Mouse (Mus musculus): Measurements from ENCODE around the gene Ccnf. TPM values are rescaled to one million over a fixed set of nuclear protein-coding genes. Genes with fewer than 3 reads are reported as not detected.

Gene Ccnf
- polyA plus RNA-seq, 1 experiment from 2014 or later: 29.6 TPM

GRCm38 (mm10) chr17:24193769-24194168 lies 57.5 kb downstream of the Ccnf start:
- ATAC-seq (0 out of 2 replicates have a peak, but pooled peaks have one; percentile 48), DNase-seq (no peak)
- Histone ChIP-seq H3K4me3 (ENCODE audit: low read depth, low read length) (no peak overlapping the region), H3K27me3 (ENCODE audit: insufficient read depth, low read length) (no peaks in the 10 kb centered on the region), H3K9me3 (ENCODE audit: low read length) (no peaks in the 10 kb centered on the region), H3K4me1 (ENCODE audit: insufficient read depth) (peaks cover 56% of the 10 kb centered on the region), H3K27ac (ENCODE audit: low read depth) (peak overlapping the region; percentile 53; the same call in 1 of the 2 replicates), H3K9ac (replicated peaks) (no peak overlapping the region), H3K36me3 (replicated peaks; ENCODE audit: insufficient read depth, low read length) (peaks cover 24% of the 10 kb centered on the region), H3K4me2 (ENCODE audit: low read depth, low read length) (0 out of 2 replicates have a peak overlapping the region, but pooled peaks have one; percentile 0)
- TF ChIP-seq EP300 (IDR thresholded peaks at IDR 0.05; ENCODE audit: low read depth) (no peak), CTCF (IDR thresholded peaks at IDR 0.05; ENCODE audit: low read depth) (no peak)
- WGBS (ENCODE audit: insufficient replicate concordance): 75% methylated on average over 5 of the region's 5 CpGs

- peak overlapping the region; percentile 53 for H3K27ac ChIP-seq (ENCODE audit: low read depth)
Observed at GRCm38 (mm10) chr17:24193268-24193667, 58.0 kb downstream of the Ccnf start.

GRCm38 (mm10) chr17:24192848-24193247 lies 58.4 kb downstream of the Ccnf start:
- Histone ChIP-seq H3K4me3 (ENCODE audit: low read depth, low read length) (no peak overlapping the region), H3K4me2 (ENCODE audit: low read depth, low read length) (no peak overlapping the region), H3K36me3 (replicated peaks; ENCODE audit: insufficient read depth, low read length) (peaks cover 25% of the 10 kb centered on the region), H3K27me3 (ENCODE audit: insufficient read depth, low read length) (no peaks in the 10 kb centered on the region), H3K27ac (ENCODE audit: low read depth) (peak overlapping the region; percentile 53), H3K9ac (replicated peaks) (no peak overlapping the region), H3K4me1 (ENCODE audit: insufficient read depth) (peaks cover 49% of the 10 kb centered on the region), H3K9me3 (ENCODE audit: low read length) (no peaks in the 10 kb centered on the region)
- TF ChIP-seq CTCF (IDR thresholded peaks at IDR 0.05; ENCODE audit: low read depth) (no peak), EP300 (IDR thresholded peaks at IDR 0.05; ENCODE audit: low read depth) (no peak)
- ATAC-seq (no peak), DNase-seq (no peak)
- WGBS (ENCODE audit: insufficient replicate concordance): 45% methylated on average over 8 of the region's 8 CpGs

More at GRCm38 (mm10) chr17:24193268-24193667, 58.0 kb downstream of the Ccnf start:
- ATAC-seq (no peak), DNase-seq (no peak)
- Histone ChIP-seq H3K36me3 (replicated peaks; ENCODE audit: insufficient read depth, low read length) (peaks cover 24% of the 10 kb centered on the region), H3K9me3 (ENCODE audit: low read length) (no peaks in the 10 kb centered on the region), H3K4me2 (ENCODE audit: low read depth, low read length) (0 out of 2 replicates have a peak overlapping the region, but pooled peaks have one; percentile 0), H3K4me1 (ENCODE audit: insufficient read depth) (peaks cover 53% of the 10 kb centered on the region), H3K27me3 (ENCODE audit: insufficient read depth, low read length) (no peaks in the 10 kb centered on the region), H3K4me3 (ENCODE audit: low read depth, low read length) (no peak overlapping the region), H3K9ac (replicated peaks) (no peak overlapping the region)
- TF ChIP-seq EP300 (IDR thresholded peaks at IDR 0.05; ENCODE audit: low read depth) (no peak), CTCF (IDR thresholded peaks at IDR 0.05; ENCODE audit: low read depth) (no peak)
- WGBS (ENCODE audit: insufficient replicate concordance): 78% methylated on average over 8 of the region's 8 CpGs

- Histone ChIP-seq H3K27me3 (ENCODE audit: insufficient read depth, low read length) (no peaks in the 10 kb centered on the region), H3K4me3 (ENCODE audit: low read depth, low read length) (no peak overlapping the region), H3K4me1 (ENCODE audit: insufficient read depth) (peaks cover 35% of the 10 kb centered on the region), H3K9me3 (ENCODE audit: low read length) (no peaks in the 10 kb centered on the region), H3K36me3 (replicated peaks; ENCODE audit: insufficient read depth, low read length) (peaks cover 20% of the 10 kb centered on the region), H3K9ac (replicated peaks) (no peak overlapping the region), H3K4me2 (ENCODE audit: low read depth, low read length) (no peak overlapping the region), H3K27ac (ENCODE audit: low read depth) (peak overlapping the region; percentile 44; the same call in 1 of the 2 replicates)
- DNase-seq (no peak), ATAC-seq (no peak)
- no peak for TF ChIP-seq EP300 (IDR thresholded peaks at IDR 0.05; ENCODE audit: low read depth)
- no peak for TF ChIP-seq CTCF (IDR thresholded peaks at IDR 0.05; ENCODE audit: low read depth)
- 72% methylated on average over 4 of the region's 4 CpGs for WGBS (ENCODE audit: insufficient replicate concordance)
Observed at GRCm38 (mm10) chr17:24191481-24191880, 59.8 kb downstream of the Ccnf start.

GRCm38 (mm10) chr17:24190934-24191333 lies 60.4 kb downstream of the Ccnf start:
- Histone ChIP-seq H3K27ac (ENCODE audit: low read depth) (0 out of 2 replicates have a peak overlapping the region, but pooled peaks have one; percentile 44), H3K4me1 (ENCODE audit: insufficient read depth) (peaks cover 35% of the 10 kb centered on the region)

GRCm38 (mm10) chr17:24174259-24174658 lies 77.0 kb downstream of the Ccnf start:
- H3K27ac ChIP-seq (ENCODE audit: low read depth): no peak overlapping the region
- no peak overlapping the region for H3K4me2 ChIP-seq (ENCODE audit: low read depth, low read length)
- H3K27me3 ChIP-seq (ENCODE audit: insufficient read depth, low read length): no peaks in the 10 kb centered on the region
- no peak for TF ChIP-seq EP300 (IDR thresholded peaks at IDR 0.05; ENCODE audit: low read depth)
- TF ChIP-seq CTCF (IDR thresholded peaks at IDR 0.05; ENCODE audit: low read depth): no peak
- H3K9me3 ChIP-seq (ENCODE audit: low read length): no peaks in the 10 kb centered on the region
- peaks cover 11% of the 10 kb centered on the region for H3K4me1 ChIP-seq (ENCODE audit: insufficient read depth)
- H3K36me3 ChIP-seq (replicated peaks; ENCODE audit: insufficient read depth, low read length): 0 out of 2 replicates have a peak, but pooled peaks cover 2% of the 10 kb centered on the region
- DNase-seq (no peak), ATAC-seq (no peak)
- H3K9ac ChIP-seq (replicated peaks): no peak overlapping the region
- no peak overlapping the region for H3K4me3 ChIP-seq (ENCODE audit: low read depth, low read length)
- 76% methylated on average over 3 of the region's 3 CpGs for WGBS (ENCODE audit: insufficient replicate concordance)

More at GRCm38 (mm10) chr17:24190934-24191333, 60.4 kb downstream of the Ccnf start:
- Histone ChIP-seq H3K4me3 (ENCODE audit: low read depth, low read length) (no peak overlapping the region), H3K4me2 (ENCODE audit: low read depth, low read length) (no peak overlapping the region), H3K9ac (replicated peaks) (no peak overlapping the region), H3K36me3 (replicated peaks; ENCODE audit: insufficient read depth, low read length) (peaks cover 22% of the 10 kb centered on the region), H3K9me3 (ENCODE audit: low read length) (no peaks in the 10 kb centered on the region), H3K27me3 (ENCODE audit: insufficient read depth, low read length) (no peaks in the 10 kb centered on the region)
- WGBS (ENCODE audit: insufficient replicate concordance): 74% methylated on average over 2 of the region's 2 CpGs
- no peak for TF ChIP-seq CTCF (IDR thresholded peaks at IDR 0.05; ENCODE audit: low read depth)
- no peak for TF ChIP-seq EP300 (IDR thresholded peaks at IDR 0.05; ENCODE audit: low read depth)
- DNase-seq (no peak), ATAC-seq (no peak)
